Mouse (Mus musculus) E14TG2a.4 (cell line): ENCODE results near the gene Scyl1.

Source experiments
- CTCF ChIP-seq: conservative IDR thresholded peaks from 2 replicates; pipeline ENCODE4 v1.5.1; 2014; ENCODE audit warnings: low read length
- NANOG ChIP-seq: IDR thresholded peaks from 2 replicates; pipeline ENCODE4 v1.6.1; 2014; ENCODE audit warnings: borderline replicate concordance, low read length, mixed read lengths
- POU5F1 ChIP-seq: IDR thresholded peaks from 2 replicates; pipeline ENCODE4 v1.6.1; 2014; ENCODE audit warnings: low read length, borderline replicate concordance

DNA sequence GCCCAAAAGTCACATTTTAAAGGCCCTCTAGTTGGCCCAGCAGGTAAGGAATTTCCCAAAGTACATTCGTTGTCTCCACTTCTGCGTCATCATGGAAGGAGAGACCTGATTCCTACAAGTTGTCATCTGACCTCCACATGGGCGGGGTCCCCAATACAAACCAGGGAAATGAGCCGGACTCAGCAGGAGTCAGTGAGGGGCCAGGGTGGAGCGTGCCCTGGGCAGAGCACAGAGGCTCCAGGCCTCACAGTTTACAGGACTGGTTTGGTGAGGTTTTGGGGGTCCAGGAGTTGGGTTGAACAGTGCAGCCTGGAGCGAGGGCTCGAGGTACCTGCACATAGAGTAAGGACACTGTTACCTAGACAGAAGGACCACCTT is 38.5 kb upstream of the Scyl1 start:
- no peak for TF ChIP-seq CTCF
- no peak for TF ChIP-seq POU5F1
- no peak for TF ChIP-seq NANOG
